Mouse (Mus musculus) cortical plate, adult 2 months (tissue): Measurements from ENCODE around the gene Col6a5.

ENCODE experiments used
- CTCF ChIP-seq: fragments of 200-500 bp; IDR thresholded peaks from 2 replicates; pipeline ENCODE4 v1.5.1; 2011; ENCODE audit warnings: mild to moderate bottlenecking, control low read depth, low read length; ENCODE audit not compliant: insufficient read depth; ENCODE audit errors: extremely low read depth
- POLR2A ChIP-seq: fragments of 200-500 bp; IDR thresholded peaks from 2 replicates; pipeline ENCODE4 v1.6.1; 2011; ENCODE audit warnings: mild to moderate bottlenecking, low read length, control low read depth; ENCODE audit not compliant: insufficient read depth; ENCODE audit errors: extremely low read depth

DNA sequence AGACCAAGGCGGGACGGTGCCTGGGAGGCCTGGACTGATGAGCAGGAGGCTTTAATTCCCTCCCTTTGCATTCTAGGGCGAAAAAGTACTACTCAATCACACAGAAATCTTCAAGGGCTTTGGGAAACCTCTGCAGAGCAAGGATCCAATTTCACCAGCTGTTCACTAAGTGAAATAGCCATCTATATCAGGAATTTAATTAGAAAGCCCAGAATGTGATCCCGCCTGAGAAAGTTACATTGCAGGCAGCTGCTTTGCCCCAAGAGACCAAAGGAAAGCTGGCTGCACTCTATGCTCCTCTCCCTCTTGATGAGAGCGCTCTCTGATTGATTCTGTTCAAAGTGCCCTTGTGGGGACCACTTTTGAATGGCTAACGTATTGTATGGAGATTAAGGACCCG is 149.0 kb downstream of the Col6a5 start:
- TF ChIP-seq CTCF: no peak
- TF ChIP-seq POLR2A: no peak
